Mouse (Mus musculus) lung, adult 2 months (tissue): ENCODE measurements around the gene Gm4884. TPM values are rescaled to one million over a fixed set of nuclear protein-coding genes. Genes with fewer than 3 reads are reported as not detected.
"Not testable (repeated sequence)": the region's sequence is repeated elsewhere in the genome, so short reads cannot be mapped to it uniquely, and the experiment has no call there.

ENCODE experiments used
- DNase-seq: peaks from one replicate; pipeline ENCODE4 v3.0.0; 2022
- H3K4me1 ChIP-seq: fragments of 200-500 bp; 2 replicates; pipeline ENCODE4 v1.6.1; 2011; ENCODE audit warnings: low read length; ENCODE audit not compliant: control insufficient read depth, insufficient read depth
- H3K4me3 ChIP-seq: fragments of 200-500 bp; replicated peaks from 2 replicates; pipeline ENCODE3; 2011; ENCODE audit warnings: low read depth, mild to moderate bottlenecking, control low read depth, low read length; ENCODE audit errors: extremely low read depth
- CTCF ChIP-seq: fragments of 200-500 bp; IDR thresholded peaks from 2 replicates; pipeline ENCODE4 v1.5.1; 2011; ENCODE audit warnings: mild to moderate bottlenecking, low read length, control low read depth; ENCODE audit not compliant: insufficient read depth
- POLR2A ChIP-seq: fragments of 200-500 bp; IDR thresholded peaks from 2 replicates; pipeline ENCODE4 v1.6.1; 2011; ENCODE audit warnings: low read depth, mild to moderate bottlenecking, control low read depth, low read length, borderline replicate concordance; ENCODE audit errors: extremely low read depth
- WGBS: fragments of 180-500 bp; shearing (Covaris S2); methylation state at CpG from one replicate; pipeline ENCODE4 v1.1.7; 2018; 5-methylcytosine and 5-hydroxymethylcytosine counted together
- polyA plus RNA-seq: library from polyadenylated mRNA; depleted of rRNA; stranded (reverse); fragments of >200 nt; gene quantifications from 2 replicates; pipeline ENCODE4 v1.2.3, GENCODE M21; 2012; rRNA removed

The Gm4884 gene
- not detected in 2 replicates for polyA plus RNA-seq

- not testable (repeated sequence) for H3K4me1 ChIP-seq, H3K4me3 ChIP-seq, DNase-seq
- WGBS, result 83% methylated on average over 1 of the region's 1 CpGs
Measured at GRCm38 (mm10) chr7:41032419-41032818, at the start of gene Gm4884. Gene Gm4884 (plus strand): TSS chr7:41032719.

GRCm38 (mm10) chr7:40987243-40987642 is 45.3 kb upstream of the Gm4884 start, which contains the start of gene 4930433I11Rik:
Gene 4930433I11Rik (plus strand): TSS chr7:40987543.
- 82% methylated on average over 1 of the region's 1 CpGs for WGBS
- Histone ChIP-seq H3K4me3 (no peak within 1 kb of the TSS), H3K4me1 (no peaks in the 10 kb centered on the region)
- TF ChIP-seq POLR2A (no peak), CTCF (no peak)
- no peak for DNase-seq

GRCm38 (mm10) chr7:41044058-41044457 is 11.5 kb downstream of the Gm4884 start:
- DNase-seq, H3K4me3 ChIP-seq, H3K4me1 ChIP-seq: not testable (repeated sequence)
- 50% methylated on average over 3 of the region's 3 CpGs for WGBS

Other genes starting within 250 kb of the Gm4884 start
- 4.6 and 6.1 TPM in 2 replicates for gene Vstm2b, start 134.4 kb upstream of the Gm4884 start, polyA plus RNA-seq
- not detected in 2 replicates for gene 4930433I11Rik, start 45.2 kb upstream of the Gm4884 start, polyA plus RNA-seq
- not detected in 2 replicates for gene Gm5592, start 121.1 kb downstream of the Gm4884 start, polyA plus RNA-seq